Mouse (Mus musculus) intestine, embryonic 16.5 days (tissue): ENCODE measurements around the gene Slc6a9. TPM values are rescaled to one million over a fixed set of nuclear protein-coding genes. Genes with fewer than 3 reads are reported as not detected.

ENCODE experiments used
- ATAC-seq: fragments of 200-750 bp; cut with Nextera tagmentation; 2 replicates; pipeline ENCODE4 v1.8.0; 2017; ENCODE audit warnings: moderate TSS enrichment, moderate library complexity
- H3K27ac ChIP-seq: fragments of 300-500 bp; sonication (generic); 2 replicates; pipeline ENCODE4 v1.5.1; 2014; ENCODE audit warnings: mild to moderate bottlenecking, low read length
- H3K27me3 ChIP-seq: fragments of 300-500 bp; sonication (generic); replicated peaks from 2 replicates; pipeline ENCODE4 v1.6.1; 2014; ENCODE audit warnings: low read length, control low read depth, mixed read lengths; ENCODE audit not compliant: control insufficient read depth, insufficient read depth
- H3K36me3 ChIP-seq: fragments of 300-500 bp; sonication (generic); 2 replicates; pipeline ENCODE4 v1.6.1; 2014; ENCODE audit warnings: low read length, control low read depth; ENCODE audit not compliant: control insufficient read depth, insufficient read depth
- H3K4me1 ChIP-seq: fragments of 300-500 bp; sonication (generic); 2 replicates; pipeline ENCODE4 v1.6.1; 2014; ENCODE audit warnings: low read length, control low read depth, mixed read lengths; ENCODE audit not compliant: control insufficient read depth, insufficient read depth
- H3K4me2 ChIP-seq: fragments of 300-500 bp; sonication (generic); 2 replicates; pipeline ENCODE4 v1.6.1; 2014; ENCODE audit warnings: low read depth, low read length, control low read depth
- H3K4me3 ChIP-seq: fragments of 300-500 bp; sonication (generic); 2 replicates; pipeline ENCODE4 v1.5.1; 2014; ENCODE audit warnings: mild to moderate bottlenecking, low read length
- H3K9ac ChIP-seq: fragments of 300-500 bp; sonication (generic); 2 replicates; pipeline ENCODE4 v1.6.1; 2014; ENCODE audit warnings: low read depth, low read length
- H3K9me3 ChIP-seq: fragments of 300-500 bp; sonication (generic); 2 replicates; pipeline ENCODE4 v1.6.1; 2016; ENCODE audit warnings: low read length, control low read depth; ENCODE audit not compliant: control insufficient read depth
- WGBS: fragments of 180-500 bp; shearing (Covaris S2); extraction: QIAGEN DNeasy Blood & Tissue Kit; methylation state at CpG from one replicate; pipeline ENCODE4 v1.1.7; 2014; 5-methylcytosine and 5-hydroxymethylcytosine counted together
- polyA plus RNA-seq: library from polyadenylated mRNA; unstranded; fragments of >200 nt; fragmentation: Nextera tagmentation; extraction: Ambion mirVana; gene quantifications from 2 replicates; pipeline ENCODE4 v1.2.1, GENCODE M21; 2015

The Slc6a9 gene
- polyA plus RNA-seq, 1 experiment from 2014 or later = 10.8 TPM

DNA sequence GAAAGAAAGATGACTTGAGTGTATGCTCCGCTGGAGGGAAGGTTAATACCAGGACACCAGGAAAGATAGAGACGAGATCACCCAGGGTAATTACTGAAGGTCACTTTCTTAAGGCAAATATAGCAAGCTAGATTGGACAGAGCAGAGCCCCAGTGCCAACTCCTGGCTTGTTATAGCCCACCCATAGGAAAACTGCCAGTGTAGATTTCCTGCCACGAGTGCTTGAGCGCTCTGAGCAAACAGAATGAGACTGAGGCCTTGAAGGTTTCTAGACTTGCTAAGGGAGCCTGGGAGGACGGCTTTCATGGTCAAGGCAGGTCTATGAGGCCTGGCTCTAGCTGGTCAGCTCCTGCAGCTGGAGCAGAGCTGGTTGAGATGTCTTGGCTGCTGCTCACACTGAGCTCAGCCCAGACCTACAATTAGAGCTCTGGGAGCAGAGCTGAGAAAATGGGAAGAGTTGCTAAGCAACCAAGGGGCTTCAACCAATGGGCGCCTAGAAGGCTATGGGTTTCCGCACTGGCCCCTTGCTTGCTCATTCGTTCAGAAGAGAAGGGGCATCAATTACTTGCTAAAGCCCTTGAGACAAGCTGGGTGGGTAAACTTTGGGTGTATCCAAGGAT is 74.6 kb downstream of the Slc6a9 start:
- no peak for ATAC-seq
- Histone ChIP-seq H3K4me3 (no peak overlapping the region), H3K9me3 (no peaks in the 10 kb centered on the region), H3K4me2 (no peak overlapping the region), H3K9ac (no peak overlapping the region), H3K36me3 (0 out of 2 replicates have a peak, but pooled peaks cover 5% of the 10 kb centered on the region), H3K27me3 (no peaks in the 10 kb centered on the region), H3K4me1 (peaks cover 18% of the 10 kb centered on the region), H3K27ac (no peak overlapping the region)
- WGBS = 65% methylated on average over 8 of the region's 8 CpGs

- WGBS = 93% methylated on average over 13 of the region's 13 CpGs
- no peak overlapping the region for H3K4me2 ChIP-seq
- H3K4me3 ChIP-seq = no peak overlapping the region
- H3K9ac ChIP-seq = no peak overlapping the region
- no peak overlapping the region for H3K27ac ChIP-seq
- no peaks in the 10 kb centered on the region for H3K9me3 ChIP-seq
- no peaks in the 10 kb centered on the region for H3K27me3 ChIP-seq
- ATAC-seq = no peak
- 0 out of 2 replicates have a peak, but pooled peaks cover 5% of the 10 kb centered on the region for H3K36me3 ChIP-seq
- H3K4me1 ChIP-seq = peaks cover 27% of the 10 kb centered on the region
Observed at GRCm38 (mm10) chr4:117912131-117912561, 77.8 kb downstream of the Slc6a9 start.

DNA sequence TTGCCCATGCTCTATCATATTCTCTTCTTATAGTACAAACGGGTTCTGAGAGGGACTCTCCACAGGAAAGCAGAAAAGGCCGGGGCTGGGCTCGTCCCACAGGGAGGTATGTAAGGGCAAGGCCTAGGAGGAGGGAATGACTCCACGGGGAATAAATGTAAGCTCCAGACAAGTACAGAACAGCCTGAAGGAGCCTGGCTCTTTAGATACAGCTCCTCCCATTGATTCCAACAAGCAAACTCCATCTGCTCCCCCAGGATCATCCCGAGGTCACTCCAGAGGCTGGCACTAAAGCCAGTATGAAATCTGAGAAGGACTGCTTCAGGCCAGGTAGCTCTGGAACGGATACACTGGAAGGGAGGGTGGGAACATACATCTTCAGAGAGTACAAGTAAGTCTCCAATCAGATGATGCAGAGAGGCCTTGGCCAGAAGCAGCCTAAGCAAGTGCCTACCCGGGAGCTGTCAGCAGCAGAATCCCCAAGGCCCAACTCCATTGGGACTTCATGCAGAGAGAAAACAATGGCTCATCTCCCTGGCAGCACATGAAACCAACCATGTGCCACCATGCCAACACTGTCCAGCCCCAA is 78.5 kb downstream of the Slc6a9 start:
- no peak for ATAC-seq
- Histone ChIP-seq H3K9ac (no peak overlapping the region), H3K4me1 (peaks cover 27% of the 10 kb centered on the region), H3K36me3 (0 out of 2 replicates have a peak, but pooled peaks cover 5% of the 10 kb centered on the region), H3K27ac (no peak overlapping the region), H3K9me3 (no peaks in the 10 kb centered on the region), H3K4me2 (peak overlapping the region; percentile 99; the same call in 1 of the 2 replicates), H3K4me3 (0 out of 2 replicates have a peak overlapping the region, but pooled peaks have one; percentile 73), H3K27me3 (no peaks in the 10 kb centered on the region)
- 57% methylated on average over 7 of the region's 7 CpGs for WGBS

DNA sequence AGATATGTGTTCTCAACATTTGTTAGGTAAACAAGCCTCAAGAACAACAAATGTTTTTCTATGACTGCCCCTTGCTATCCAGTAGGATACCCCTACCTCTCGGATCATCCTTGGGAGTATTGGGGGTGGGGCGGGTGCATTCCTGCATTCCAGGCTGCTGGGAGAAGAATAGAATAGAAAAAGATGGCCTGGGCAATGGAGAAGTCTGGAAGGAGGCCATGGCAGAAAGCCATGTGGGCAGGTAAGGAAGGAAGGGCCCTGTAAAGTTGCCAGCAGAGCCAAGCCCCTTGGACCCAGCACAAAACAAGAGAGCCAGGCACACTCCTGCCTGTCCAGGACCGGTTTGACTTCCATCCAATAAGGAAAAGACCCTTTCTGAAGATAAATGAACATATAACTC is 79.1 kb downstream of the Slc6a9 start:
- peaks cover 27% of the 10 kb centered on the region for H3K4me1 ChIP-seq
- ATAC-seq = no peak
- H3K4me3 ChIP-seq = peak overlapping the region; percentile 73
- H3K4me2 ChIP-seq = peak overlapping the region; percentile 99
- H3K27me3 ChIP-seq = no peaks in the 10 kb centered on the region
- H3K27ac ChIP-seq = no peak overlapping the region
- WGBS = 54% methylated on average over 3 of the region's 3 CpGs
- no peaks in the 10 kb centered on the region for H3K9me3 ChIP-seq
- H3K9ac ChIP-seq = peak overlapping the region; percentile 84
- H3K36me3 ChIP-seq = 0 out of 2 replicates have a peak, but pooled peaks cover 5% of the 10 kb centered on the region

DNA sequence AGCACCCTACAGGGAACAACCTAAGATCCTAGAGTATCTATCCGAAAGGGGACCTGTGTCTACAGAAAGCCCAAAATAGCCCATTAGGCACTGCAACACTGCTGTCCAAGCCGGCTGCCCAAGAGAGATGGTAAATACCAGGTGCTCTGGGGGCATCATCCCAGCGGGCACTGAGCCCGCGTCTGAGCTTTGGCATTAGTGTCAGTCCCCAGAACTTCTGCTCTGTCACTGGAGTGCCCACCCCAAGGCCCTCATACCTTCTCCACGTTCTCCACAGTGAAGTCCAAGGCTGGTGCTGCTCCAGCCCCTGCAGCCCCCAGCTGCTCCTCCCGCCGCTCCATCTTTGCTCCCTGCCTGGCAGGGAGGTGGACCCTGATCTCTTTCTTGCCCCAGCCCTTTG is 79.7 kb downstream of the Slc6a9 start:
- 0 out of 2 replicates have a peak, but pooled peaks have one; percentile 3 for ATAC-seq

GRCm38 (mm10) chr4:117914591-117915442 is 80.5 kb downstream of the Slc6a9 start, which contains the start of gene Ipo13:
Gene Ipo13 (minus strand): TSS chr4:117914999.
- peak within 1 kb of the TSS; percentile 73 for H3K4me3 ChIP-seq
- no peaks in the 10 kb centered on the region for H3K9me3 ChIP-seq
- ATAC-seq = peak; percentile 95
- H3K4me1 ChIP-seq = peaks cover 27% of the 10 kb centered on the region
- H3K27me3 ChIP-seq = no peaks in the 10 kb centered on the region
- peak within 1 kb of the TSS; percentile 99 for H3K4me2 ChIP-seq
- H3K36me3 ChIP-seq = 0 out of 2 replicates have a peak, but pooled peaks cover 5% of the 10 kb centered on the region
- peak within 1 kb of the TSS; percentile 84 for H3K9ac ChIP-seq
- under 1% methylated on average over 61 of the region's 61 CpGs for WGBS
- peak within 1 kb of the TSS; percentile 81 for H3K27ac ChIP-seq

More for the DNA sequence above, 79.7 kb downstream of the Slc6a9 start:
- Histone ChIP-seq H3K36me3 (0 out of 2 replicates have a peak, but pooled peaks cover 5% of the 10 kb centered on the region), H3K4me1 (peaks cover 28% of the 10 kb centered on the region), H3K27me3 (no peaks in the 10 kb centered on the region), H3K9me3 (no peaks in the 10 kb centered on the region), H3K9ac (peak overlapping the region; percentile 84), H3K4me3 (peak overlapping the region; percentile 73), H3K4me2 (peak overlapping the region; percentile 99), H3K27ac (no peak overlapping the region; the same call in 1 of the 2 replicates)
- 14% methylated on average over 8 of the region's 8 CpGs for WGBS

GRCm38 (mm10) chr4:117915489-117916105 is 81.3 kb downstream of the Slc6a9 start:
- H3K27me3 ChIP-seq = no peaks in the 10 kb centered on the region
- ATAC-seq = no peak
- no peaks in the 10 kb centered on the region for H3K9me3 ChIP-seq
- 0 out of 2 replicates have a peak, but pooled peaks cover 5% of the 10 kb centered on the region for H3K36me3 ChIP-seq
- peak overlapping the region; percentile 73 for H3K4me3 ChIP-seq
- peak overlapping the region; percentile 84 for H3K9ac ChIP-seq
- peaks cover 27% of the 10 kb centered on the region for H3K4me1 ChIP-seq
- peak overlapping the region; percentile 81; the same call in 1 of the 2 replicates for H3K27ac ChIP-seq
- peak overlapping the region; percentile 75 for H3K4me2 ChIP-seq
- 5% methylated on average over 19 of the region's 19 CpGs for WGBS

DNA sequence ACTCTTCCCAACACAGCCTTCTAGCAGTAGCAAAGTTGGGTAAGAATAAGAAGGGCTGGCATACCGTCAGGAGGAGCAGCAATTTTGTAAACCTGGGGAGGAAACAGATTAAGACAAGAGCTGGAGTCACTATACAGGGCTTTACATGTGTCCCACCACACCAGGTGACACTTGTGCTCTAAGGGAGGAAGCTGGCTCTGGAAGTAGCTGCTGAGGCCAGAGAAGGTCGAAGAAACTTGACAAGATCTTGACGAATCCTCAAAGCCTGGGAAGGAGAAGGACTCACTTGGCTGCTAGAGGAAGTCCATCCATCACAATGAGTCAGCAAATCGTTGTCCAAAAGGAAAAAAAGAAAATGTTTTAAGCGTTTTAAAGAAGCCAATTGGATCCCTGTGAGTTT is 82.1 kb downstream of the Slc6a9 start:
- no peak for ATAC-seq
- 64% methylated on average over 5 of the region's 5 CpGs for WGBS

More for the DNA sequence above, 82.1 kb downstream of the Slc6a9 start:
- Histone ChIP-seq H3K4me2 (0 out of 2 replicates have a peak overlapping the region, but pooled peaks have one; percentile 75), H3K36me3 (0 out of 2 replicates have a peak, but pooled peaks cover 5% of the 10 kb centered on the region), H3K27ac (no peak overlapping the region), H3K27me3 (no peaks in the 10 kb centered on the region), H3K4me1 (peaks cover 27% of the 10 kb centered on the region), H3K4me3 (no peak overlapping the region), H3K9ac (no peak overlapping the region), H3K9me3 (no peaks in the 10 kb centered on the region)
